12 mouse cellular contexts compared by ENCODE assay signal in the genomic region with DNA sequence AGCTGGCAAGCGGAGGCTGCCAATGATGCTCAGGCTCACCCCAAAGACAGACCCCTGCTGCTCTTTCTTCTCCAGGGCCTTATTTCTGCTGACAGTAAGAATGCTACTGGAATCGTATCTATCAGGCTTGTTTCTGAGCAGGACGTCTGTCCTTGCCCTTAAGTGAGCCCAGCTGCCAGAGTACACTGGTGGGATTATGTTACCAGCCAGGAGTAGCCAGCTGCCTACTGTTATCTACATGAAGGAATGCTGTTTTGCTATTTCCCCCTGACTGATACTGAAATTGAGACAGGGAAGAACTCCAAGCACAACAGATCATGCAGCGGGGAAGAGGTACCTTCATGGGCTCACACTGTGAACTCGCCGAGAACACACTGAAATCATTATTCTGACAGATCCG.
A peak's percentile ranks its signal among the peaks of the same experiment; 100 is the strongest.
DNase-seq lines count a peak whose midpoint lies in the region; ATAC-seq lines count a peak whose summit lies in the region.
"Had no signal": no experiment of that assay in that cellular context is flagged by ENCODE, and none has a peak within 500 bp of the region (broad histone marks: within the 10 kb centered on the region; RNA-seq: fewer than 3 reads in every experiment).

No protein-coding gene starts in this region.

- DNase-seq in heart, adult 11 months = no peak
- peak; percentile 14 for DNase-seq in neural tube, embryonic 10.5 days (ENCODE audit: extremely low spot score, low spot score)
- peak; percentile 18 for DNase-seq in fibroblast of lung, adult 2 months (ENCODE audit: low read depth)
- peak; percentile 17 for DNase-seq in testis, postnatal 14 days (ENCODE audit: low spot score)
- DNase-seq: cerebellum, adult 11-12 months; layer of hippocampus, postnatal 36 days; liver, postnatal 0 days had no signal

- peaks cover 13% of the 10 kb centered on the region for H3K4me1 ChIP-seq in heart, embryonic 15.5 days (replicated peaks)
- H3K4me1 ChIP-seq in neural tube, embryonic 15.5 days = no peaks in the 10 kb centered on the region
- no peaks in the 10 kb centered on the region for H3K4me1 ChIP-seq in forebrain, embryonic 16.5 days (replicated peaks; ENCODE audit: control insufficient read depth, insufficient read depth, low read length)
- H3K4me1 ChIP-seq: limb, embryonic 12.5 days had no signal

- peak; percentile 75 for ATAC-seq in heart, embryonic 15.5 days (replicated peaks; ENCODE audit: insufficient number of reproducible peaks, insufficient read depth, low FRiP score, low read depth)
- ATAC-seq in neural tube, embryonic 15.5 days (ENCODE audit: low FRiP score) = no peak
- no peak for ATAC-seq in forebrain, embryonic 16.5 days
- ATAC-seq: CD4-positive, CD25-positive, alpha-beta regulatory T cell, adult 4 months; liver, postnatal 0 days had no signal

- H3K9ac ChIP-seq in heart, embryonic 15.5 days = no peak overlapping the region
- H3K9ac ChIP-seq in neural tube, embryonic 15.5 days (replicated peaks) = no peak overlapping the region
- no peak overlapping the region for H3K9ac ChIP-seq in forebrain, embryonic 16.5 days (replicated peaks; ENCODE audit: low read depth, low read length)
- H3K9ac ChIP-seq: limb, embryonic 12.5 days; liver, postnatal 0 days had no signal

- H3K36me3 ChIP-seq in heart, embryonic 15.5 days = no peaks in the 10 kb centered on the region
- no peaks in the 10 kb centered on the region for H3K36me3 ChIP-seq in neural tube, embryonic 15.5 days
- H3K36me3 ChIP-seq in forebrain, embryonic 16.5 days (ENCODE audit: control insufficient read depth, insufficient read depth) = no peaks in the 10 kb centered on the region
- H3K36me3 ChIP-seq: limb, embryonic 12.5 days had no signal

- peak overlapping the region; percentile 33 for H3K27ac ChIP-seq in heart, embryonic 15.5 days
- no peak overlapping the region for H3K27ac ChIP-seq in neural tube, embryonic 15.5 days (replicated peaks)
- no peak overlapping the region for H3K27ac ChIP-seq in forebrain, embryonic 16.5 days (ENCODE audit: low read length)
- H3K27ac ChIP-seq: limb, embryonic 12.5 days had no signal

- 29% methylated on average over 7 of the region's 7 CpGs for WGBS in heart, embryonic 15.5 days
- WGBS in neural tube, embryonic 15.5 days = 78% methylated on average over 7 of the region's 7 CpGs
- WGBS in forebrain, embryonic 16.5 days = 81% methylated on average over 7 of the region's 7 CpGs

- H3K9me3 ChIP-seq in heart, embryonic 15.5 days (replicated peaks) = no peaks in the 10 kb centered on the region
- no peaks in the 10 kb centered on the region for H3K9me3 ChIP-seq in neural tube, embryonic 15.5 days (replicated peaks)
- H3K9me3 ChIP-seq in forebrain, embryonic 16.5 days (ENCODE audit: control insufficient read depth, low read length) = no peaks in the 10 kb centered on the region
- H3K9me3 ChIP-seq: limb, embryonic 12.5 days had no signal

- H3K4me2 ChIP-seq in heart, embryonic 15.5 days = no peak overlapping the region; the same call in 1 of the 2 replicates
- H3K4me2 ChIP-seq in neural tube, embryonic 15.5 days = no peak overlapping the region
- H3K4me2 ChIP-seq in forebrain, embryonic 16.5 days (ENCODE audit: low read length) = no peak overlapping the region
- H3K4me2 ChIP-seq: limb, embryonic 12.5 days had no signal

- no peaks in the 10 kb centered on the region for H3K27me3 ChIP-seq in heart, embryonic 15.5 days
- no peaks in the 10 kb centered on the region for H3K27me3 ChIP-seq in neural tube, embryonic 15.5 days (replicated peaks)
- H3K27me3 ChIP-seq in forebrain, embryonic 16.5 days (replicated peaks; ENCODE audit: control insufficient read depth, insufficient read depth, low read length) = no peaks in the 10 kb centered on the region
- H3K27me3 ChIP-seq: limb, embryonic 12.5 days had no signal

- no peak overlapping the region for H3K4me3 ChIP-seq in heart, embryonic 15.5 days
- no peak overlapping the region for H3K4me3 ChIP-seq in neural tube, embryonic 15.5 days (replicated peaks)
- no peak overlapping the region for H3K4me3 ChIP-seq in forebrain, embryonic 16.5 days (replicated peaks; ENCODE audit: low read length)
- H3K4me3 ChIP-seq: limb, embryonic 12.5 days had no signal
